Mouse (Mus musculus): ENCODE measurements around the gene Vps26a. TPM values are rescaled to one million over a fixed set of nuclear protein-coding genes. Genes with fewer than 3 reads are reported as not detected.
A peak's percentile ranks its signal among the peaks of the same experiment; 100 is the strongest.

The Vps26a gene
- polyA plus RNA-seq, 1 experiment from 2014 or later = 71.3 TPM

DNA sequence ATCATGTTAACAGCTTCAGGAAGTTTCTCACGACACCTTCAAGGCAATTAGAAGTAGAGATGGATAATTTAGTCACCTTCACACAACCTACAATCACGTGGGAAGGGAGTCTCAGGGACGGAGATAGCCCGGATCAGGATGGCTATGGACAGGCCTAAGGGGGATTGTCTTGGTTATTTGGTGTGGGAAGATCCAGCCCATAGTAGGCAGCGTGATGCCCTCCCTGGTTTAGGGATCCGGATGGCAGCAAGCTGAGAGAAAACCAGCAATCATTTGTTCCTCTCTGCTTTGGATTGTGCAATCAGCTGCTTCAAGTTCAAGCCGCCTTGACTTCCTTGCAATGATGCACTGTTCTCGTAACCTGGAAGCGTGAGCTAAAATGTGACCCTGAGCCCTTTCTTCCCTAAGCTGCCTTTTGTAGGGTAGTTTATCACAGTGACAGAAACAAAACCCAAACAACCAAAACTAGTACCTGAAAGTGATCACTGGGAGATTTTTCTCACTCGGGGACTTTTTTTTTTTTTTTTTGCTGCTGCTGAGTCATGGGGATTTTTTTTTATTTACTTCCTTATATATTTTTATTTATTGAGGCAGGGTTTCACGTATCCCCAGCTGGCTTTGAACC is 22.5 kb upstream of the Vps26a start:
- 53% methylated on average over 11 of the region's 11 CpGs for WGBS
- Histone ChIP-seq H3K36me3 (no peaks in the 10 kb centered on the region), H3K4me3 (no peak overlapping the region; the same call in 1 of the 2 replicates), H3K27ac (peak overlapping the region; percentile 13; the same call in 1 of the 2 replicates), H3K9me3 (replicated peaks) (no peaks in the 10 kb centered on the region), H3K4me2 (peak overlapping the region; percentile 59; the same call in 1 of the 2 replicates), H3K9ac (no peak overlapping the region), H3K27me3 (0 out of 2 replicates have a peak, but pooled peaks cover 2% of the 10 kb centered on the region), H3K4me1 (replicated peaks) (0 out of 2 replicates have a peak, but pooled peaks cover 2% of the 10 kb centered on the region)
- no peak for ATAC-seq (replicated peaks; ENCODE audit: insufficient number of reproducible peaks, insufficient read depth, low FRiP score, low read depth)

DNA sequence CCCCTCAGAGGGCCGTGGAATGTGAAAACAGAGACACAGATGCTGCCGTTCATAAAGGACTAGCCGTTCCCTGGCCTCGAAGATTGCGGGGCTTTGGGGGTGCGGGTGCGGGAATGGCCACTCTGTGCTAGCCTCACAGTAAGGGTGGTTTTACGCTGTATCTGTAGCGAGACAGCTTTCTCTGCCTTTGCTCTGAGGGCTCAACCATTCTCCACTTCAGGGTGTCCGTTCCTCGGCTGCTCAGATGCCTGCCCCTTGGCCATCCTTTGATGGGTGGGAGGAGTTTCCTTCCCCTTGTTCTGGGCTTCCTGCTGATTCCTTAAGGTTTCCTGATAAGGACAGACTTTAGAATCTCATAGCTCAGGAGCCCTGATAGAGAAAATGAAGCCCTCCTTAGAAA is 21.9 kb upstream of the Vps26a start:
- H3K9ac ChIP-seq = no peak overlapping the region

DNA sequence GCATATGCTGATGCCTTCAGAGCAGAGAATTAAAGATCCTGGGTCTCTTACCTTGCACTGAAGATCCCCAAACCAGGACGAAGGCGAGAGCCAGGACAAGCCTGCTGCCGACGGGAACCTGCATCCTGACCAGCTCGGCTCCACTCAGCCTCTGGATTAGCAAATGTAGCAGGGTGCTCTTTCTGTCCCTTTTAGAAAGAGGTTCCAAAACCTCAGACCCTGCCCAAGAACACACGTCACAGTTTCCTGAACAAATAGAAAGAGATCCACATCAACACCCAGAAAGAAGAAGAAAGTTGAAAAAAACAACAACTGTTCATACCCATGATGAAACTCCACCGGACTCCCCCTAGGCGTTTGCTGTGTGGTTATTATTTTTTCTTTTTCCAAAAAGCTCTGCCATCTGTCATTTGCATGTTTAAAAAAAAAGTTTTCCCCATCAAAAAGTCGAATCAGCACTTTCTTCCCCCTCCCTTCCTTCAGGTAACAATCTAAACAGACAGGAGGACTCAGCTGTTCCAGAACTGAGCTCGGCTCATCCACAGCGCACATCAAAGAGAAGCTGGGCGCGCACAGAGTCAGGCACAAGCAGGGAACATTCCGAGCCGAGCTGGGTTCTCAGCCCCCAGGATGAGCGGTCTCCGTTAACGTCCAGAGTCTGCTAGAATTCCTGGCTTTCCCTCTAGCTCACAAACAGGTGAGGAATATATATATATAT is 21.1 kb upstream of the Vps26a start:
- 0 out of 2 replicates have a peak, but pooled peaks cover 2% of the 10 kb centered on the region for H3K27me3 ChIP-seq
- H3K4me1 ChIP-seq (replicated peaks) = 0 out of 2 replicates have a peak, but pooled peaks cover 2% of the 10 kb centered on the region
- WGBS = 9% methylated on average over 18 of the region's 18 CpGs
- ATAC-seq (replicated peaks; ENCODE audit: insufficient number of reproducible peaks, insufficient read depth, low FRiP score, low read depth) = no peak
- no peak overlapping the region for H3K27ac ChIP-seq
- H3K4me3 ChIP-seq = peak overlapping the region; percentile 31
- H3K36me3 ChIP-seq = no peaks in the 10 kb centered on the region
- H3K9ac ChIP-seq = no peak overlapping the region
- peak overlapping the region; percentile 59 for H3K4me2 ChIP-seq
- H3K9me3 ChIP-seq (replicated peaks) = no peaks in the 10 kb centered on the region

More for the DNA sequence above, 21.9 kb upstream of the Vps26a start:
- H3K27ac ChIP-seq = peak overlapping the region; percentile 13; the same call in 1 of the 2 replicates
- H3K27me3 ChIP-seq = 0 out of 2 replicates have a peak, but pooled peaks cover 2% of the 10 kb centered on the region
- H3K4me1 ChIP-seq (replicated peaks) = 0 out of 2 replicates have a peak, but pooled peaks cover 2% of the 10 kb centered on the region
- no peaks in the 10 kb centered on the region for H3K9me3 ChIP-seq (replicated peaks)
- peak overlapping the region; percentile 59 for H3K4me2 ChIP-seq
- peak overlapping the region; percentile 31 for H3K4me3 ChIP-seq
- no peak for ATAC-seq (replicated peaks; ENCODE audit: insufficient number of reproducible peaks, insufficient read depth, low FRiP score, low read depth)
- 4% methylated on average over 11 of the region's 11 CpGs for WGBS
- no peaks in the 10 kb centered on the region for H3K36me3 ChIP-seq

DNA sequence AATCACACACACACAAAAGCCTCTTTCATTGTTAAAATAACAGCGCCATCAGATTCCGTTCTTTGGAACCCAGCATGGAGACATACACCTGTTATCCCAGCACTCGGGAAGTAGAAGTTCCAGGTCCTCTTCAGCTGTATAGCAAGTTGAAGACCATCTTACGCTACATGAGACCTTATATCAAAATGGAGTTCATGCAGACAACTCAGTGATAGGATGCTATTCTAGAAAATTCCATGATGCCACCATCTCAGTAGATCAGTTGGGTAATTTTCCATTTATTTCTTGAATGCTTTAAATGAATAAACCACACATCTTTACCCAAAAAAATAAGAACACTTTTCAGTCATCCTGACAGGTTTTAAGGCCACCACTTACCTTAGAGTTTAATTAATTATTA is 20.5 kb upstream of the Vps26a start:
- H3K27me3 ChIP-seq = 0 out of 2 replicates have a peak, but pooled peaks cover 2% of the 10 kb centered on the region
- no peak overlapping the region for H3K27ac ChIP-seq
- H3K9ac ChIP-seq = no peak overlapping the region
- H3K9me3 ChIP-seq (replicated peaks) = no peaks in the 10 kb centered on the region
- WGBS = 89% methylated on average over 4 of the region's 4 CpGs
- no peak overlapping the region for H3K4me3 ChIP-seq
- no peaks in the 10 kb centered on the region for H3K36me3 ChIP-seq
- peak overlapping the region; percentile 59; the same call in 1 of the 2 replicates for H3K4me2 ChIP-seq
- no peak for ATAC-seq (replicated peaks; ENCODE audit: insufficient number of reproducible peaks, insufficient read depth, low FRiP score, low read depth)
- 0 out of 2 replicates have a peak, but pooled peaks cover 2% of the 10 kb centered on the region for H3K4me1 ChIP-seq (replicated peaks)

DNA sequence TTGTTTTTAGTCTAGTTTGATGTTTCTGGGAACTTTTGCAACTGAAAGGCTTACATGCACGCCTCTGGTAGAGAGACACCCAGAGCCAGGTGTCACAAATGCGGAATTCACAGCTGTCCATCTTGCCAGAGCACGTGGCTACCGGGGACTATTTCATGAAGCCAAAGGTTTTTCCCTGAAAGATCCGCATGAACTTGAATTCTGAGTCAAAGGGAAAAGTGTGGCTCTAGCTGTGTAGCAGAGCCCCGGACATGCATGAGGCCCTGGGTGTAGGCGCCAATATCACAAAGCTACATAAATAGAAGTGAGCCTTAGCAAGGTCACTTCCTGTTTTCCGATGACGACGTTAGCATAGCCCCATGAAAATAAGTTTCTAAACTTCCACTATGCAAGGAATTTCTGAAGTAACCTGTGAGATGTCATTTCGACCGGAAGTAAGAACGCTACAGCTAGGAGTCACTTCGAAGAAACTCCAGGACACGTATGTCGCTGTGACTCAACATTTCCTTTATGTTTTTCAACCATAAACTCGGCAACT is 19.5 kb upstream of the Vps26a start:
- Histone ChIP-seq H3K9me3 (replicated peaks) (no peaks in the 10 kb centered on the region), H3K4me3 (no peak overlapping the region), H3K4me2 (no peak overlapping the region), H3K36me3 (no peaks in the 10 kb centered on the region), H3K9ac (no peak overlapping the region), H3K27ac (no peak overlapping the region), H3K27me3 (0 out of 2 replicates have a peak, but pooled peaks cover 2% of the 10 kb centered on the region), H3K4me1 (replicated peaks) (0 out of 2 replicates have a peak, but pooled peaks cover 2% of the 10 kb centered on the region)
- no peak for ATAC-seq (replicated peaks; ENCODE audit: insufficient number of reproducible peaks, insufficient read depth, low FRiP score, low read depth)
- WGBS = 62% methylated on average over 17 of the region's 17 CpGs

DNA sequence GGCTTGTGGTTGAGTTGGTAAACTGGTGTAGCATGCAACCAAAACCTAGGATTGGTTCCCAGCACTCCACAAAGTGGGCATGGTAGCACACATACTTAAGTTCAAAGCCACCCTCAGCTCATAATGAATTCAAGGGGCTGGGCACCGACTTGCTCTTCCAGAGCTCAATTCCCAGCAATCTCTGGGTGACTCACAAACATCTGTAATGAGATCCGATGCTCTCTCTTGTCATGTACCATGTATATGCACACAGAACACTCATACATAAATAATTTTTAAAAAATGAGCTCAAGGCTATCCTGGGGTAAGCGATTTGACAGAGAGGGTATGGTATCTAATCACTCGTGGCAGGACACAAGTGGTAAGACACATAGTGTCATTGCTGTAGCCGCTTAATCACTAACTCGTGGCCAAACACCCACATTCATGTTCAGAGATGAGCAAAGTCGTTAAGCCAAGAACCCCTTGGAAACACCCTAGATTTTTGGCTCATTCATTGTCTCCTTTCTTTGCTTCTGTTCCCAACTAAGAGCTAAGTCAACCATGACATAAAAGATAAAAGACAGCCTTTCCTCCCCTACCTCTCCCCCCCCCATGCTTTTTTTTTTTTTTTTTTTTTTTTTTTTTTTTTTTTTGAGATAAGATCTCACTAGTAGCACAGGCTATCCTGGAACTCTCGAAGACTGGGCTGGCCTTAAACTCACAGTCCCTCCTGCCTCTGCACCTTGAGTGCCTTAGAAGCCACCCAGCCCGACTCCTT is 18.8 kb upstream of the Vps26a start:
- Histone ChIP-seq H3K4me1 (replicated peaks) (0 out of 2 replicates have a peak, but pooled peaks cover 2% of the 10 kb centered on the region), H3K4me3 (no peak overlapping the region), H3K36me3 (no peaks in the 10 kb centered on the region), H3K27me3 (no peaks in the 10 kb centered on the region), H3K9ac (no peak overlapping the region), H3K4me2 (no peak overlapping the region), H3K27ac (no peak overlapping the region), H3K9me3 (replicated peaks) (no peaks in the 10 kb centered on the region)
- 75% methylated on average over 9 of the region's 9 CpGs for WGBS
- ATAC-seq (replicated peaks; ENCODE audit: insufficient number of reproducible peaks, insufficient read depth, low FRiP score, low read depth) = no peak

DNA sequence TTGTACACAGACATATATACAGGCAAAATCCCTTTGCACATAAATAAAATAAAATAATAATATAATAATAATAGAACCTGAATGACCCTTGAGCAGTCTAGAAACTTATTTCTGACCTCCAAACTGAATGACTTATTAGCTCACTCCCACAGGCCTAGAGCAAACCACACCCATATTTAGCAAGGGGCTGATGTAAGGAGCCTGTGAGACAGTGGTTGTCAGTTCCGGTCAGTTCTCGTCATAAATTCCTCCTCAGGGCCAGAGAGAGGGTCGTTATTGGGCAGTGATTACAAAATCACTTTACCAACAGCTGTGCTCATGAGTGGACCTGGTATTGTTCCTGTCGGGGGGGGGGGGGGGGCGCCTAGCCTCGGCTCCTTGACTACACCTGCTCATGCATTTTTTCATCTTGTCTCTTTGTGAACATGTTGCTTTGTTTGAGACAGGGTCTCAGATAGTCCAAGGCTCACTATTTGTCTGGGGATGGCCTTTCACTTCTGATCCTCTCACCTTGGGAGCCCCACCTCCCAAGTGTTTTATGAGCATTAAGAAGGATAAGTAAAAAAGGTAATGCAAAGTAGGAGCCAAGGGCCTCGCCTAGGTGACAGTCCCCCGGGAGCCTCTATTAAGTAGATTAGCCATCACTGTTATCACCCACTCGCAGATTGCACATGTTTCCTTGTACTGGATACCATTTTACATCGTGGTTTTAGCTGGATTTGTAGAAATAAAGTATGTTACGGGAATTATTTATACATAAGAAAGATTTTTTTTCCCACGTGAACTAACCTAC is 17.4 kb upstream of the Vps26a start:
- Histone ChIP-seq H3K9ac (no peak overlapping the region), H3K9me3 (replicated peaks) (no peaks in the 10 kb centered on the region), H3K27me3 (no peaks in the 10 kb centered on the region), H3K36me3 (no peaks in the 10 kb centered on the region), H3K27ac (no peak overlapping the region), H3K4me2 (no peak overlapping the region), H3K4me1 (replicated peaks) (0 out of 2 replicates have a peak, but pooled peaks cover 2% of the 10 kb centered on the region), H3K4me3 (no peak overlapping the region)
- no peak for ATAC-seq (replicated peaks; ENCODE audit: insufficient number of reproducible peaks, insufficient read depth, low FRiP score, low read depth)
- 61% methylated on average over 12 of the region's 12 CpGs for WGBS

DNA sequence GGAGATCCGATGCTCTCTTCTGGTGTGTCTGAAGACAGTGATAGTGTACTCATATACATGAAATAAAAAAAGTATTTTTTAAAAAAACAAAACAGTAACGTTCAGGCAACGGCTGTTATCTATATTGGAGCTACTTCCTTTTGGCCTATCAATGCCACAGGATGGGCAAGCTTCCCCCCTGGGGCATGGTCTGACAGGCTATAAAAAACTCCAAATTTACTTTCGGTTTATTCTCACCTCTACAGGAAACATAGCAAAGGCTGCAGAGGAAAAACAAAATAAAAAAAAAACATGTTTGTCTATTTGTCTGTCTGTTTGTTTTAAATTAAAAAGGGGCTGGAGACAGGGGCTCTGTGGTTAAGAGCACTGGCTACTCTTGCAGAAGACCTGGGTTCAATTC is 16.7 kb upstream of the Vps26a start:
- no peaks in the 10 kb centered on the region for H3K4me1 ChIP-seq (replicated peaks)
- no peaks in the 10 kb centered on the region for H3K9me3 ChIP-seq (replicated peaks)
- H3K27me3 ChIP-seq = no peaks in the 10 kb centered on the region
- no peak overlapping the region for H3K9ac ChIP-seq
- H3K27ac ChIP-seq = no peak overlapping the region
- H3K4me2 ChIP-seq = no peak overlapping the region
- no peak for ATAC-seq (replicated peaks; ENCODE audit: insufficient number of reproducible peaks, insufficient read depth, low FRiP score, low read depth)
- H3K4me3 ChIP-seq = no peak overlapping the region
- H3K36me3 ChIP-seq = no peaks in the 10 kb centered on the region
- 50% methylated on average over 4 of the region's 4 CpGs for WGBS

DNA sequence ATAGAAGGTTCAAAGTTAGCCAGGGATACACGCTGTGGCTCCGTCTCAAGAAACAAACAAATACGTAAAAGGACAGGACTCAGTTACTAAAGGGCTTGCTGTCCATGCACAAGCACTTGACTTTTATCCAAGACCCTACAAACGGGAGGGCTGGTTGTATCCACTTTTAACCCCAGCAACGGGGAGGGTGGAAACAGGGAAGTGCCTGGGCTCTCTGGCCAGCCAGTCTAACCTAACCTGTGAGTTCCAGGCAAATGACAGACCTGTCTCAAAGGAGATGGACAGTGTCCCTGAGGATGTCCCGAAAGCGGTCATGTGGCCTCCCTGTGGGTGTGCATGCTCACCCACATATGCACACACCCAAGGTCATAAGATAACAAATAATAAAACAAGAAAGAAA is 15.3 kb upstream of the Vps26a start:
- H3K9ac ChIP-seq = no peak overlapping the region
- H3K27ac ChIP-seq = no peak overlapping the region
- H3K4me2 ChIP-seq = no peak overlapping the region
- H3K9me3 ChIP-seq (replicated peaks) = no peaks in the 10 kb centered on the region
- ATAC-seq (replicated peaks; ENCODE audit: insufficient number of reproducible peaks, insufficient read depth, low FRiP score, low read depth) = no peak
- no peak overlapping the region for H3K4me3 ChIP-seq
- H3K4me1 ChIP-seq (replicated peaks) = no peaks in the 10 kb centered on the region
- H3K36me3 ChIP-seq = no peaks in the 10 kb centered on the region
- no peaks in the 10 kb centered on the region for H3K27me3 ChIP-seq
- 72% methylated on average over 7 of the region's 7 CpGs for WGBS

DNA sequence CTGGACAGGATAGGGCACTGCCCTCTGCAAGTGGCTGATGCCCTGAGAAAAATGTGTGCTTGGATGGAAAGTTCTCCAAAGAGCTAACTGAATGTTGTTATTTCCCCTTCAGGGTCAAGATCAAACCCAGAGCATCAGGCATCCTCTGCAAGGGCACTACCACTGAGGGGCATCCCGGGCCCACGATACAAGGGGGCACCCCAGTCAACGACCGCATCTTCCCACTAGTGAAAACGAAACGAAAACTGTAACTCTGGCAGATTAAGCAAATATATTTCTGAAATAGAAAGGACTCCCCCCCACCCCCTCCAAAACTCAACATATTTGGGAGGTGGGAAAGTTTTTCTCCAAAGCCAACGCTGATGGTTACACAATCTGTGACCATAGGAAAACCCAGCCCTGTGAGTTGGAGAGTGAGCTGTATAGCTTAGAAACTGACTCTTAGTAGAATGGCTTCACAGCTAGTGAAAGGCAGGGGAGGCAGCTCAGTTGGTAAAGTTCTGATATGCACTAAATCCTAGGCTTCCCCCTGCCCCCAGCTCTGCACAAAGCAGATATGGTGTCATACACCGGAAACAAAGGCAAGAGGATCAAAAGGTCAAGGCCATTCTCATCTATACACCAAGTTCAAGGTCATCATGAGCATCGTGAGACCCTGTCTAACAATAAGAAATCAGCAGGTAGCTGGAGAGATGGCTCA is 14.5 kb upstream of the Vps26a start:
- no peak for ATAC-seq (replicated peaks; ENCODE audit: insufficient number of reproducible peaks, insufficient read depth, low FRiP score, low read depth)
- no peak overlapping the region for H3K4me2 ChIP-seq
- WGBS = 82% methylated on average over 9 of the region's 9 CpGs

More for the DNA sequence above, 14.5 kb upstream of the Vps26a start:
- Histone ChIP-seq H3K4me1 (replicated peaks) (no peaks in the 10 kb centered on the region), H3K9ac (no peak overlapping the region), H3K36me3 (no peaks in the 10 kb centered on the region), H3K27ac (no peak overlapping the region), H3K9me3 (replicated peaks) (no peaks in the 10 kb centered on the region), H3K4me3 (no peak overlapping the region), H3K27me3 (no peaks in the 10 kb centered on the region)
